Mouse (Mus musculus) thymus, adult 2 months (tissue): ENCODE results near the gene Slc26a5. TPM values are rescaled to one million over a fixed set of nuclear protein-coding genes. Genes with fewer than 3 reads are reported as not detected.

Source experiments
- DNase-seq: peaks from one replicate; pipeline ENCODE4 v3.0.0; 2021
- H3K27ac ChIP-seq: fragments of 200-500 bp; 2 replicates; pipeline ENCODE4 v1.5.1; 2012; ENCODE audit warnings: low read length, control low read depth; ENCODE audit not compliant: control insufficient read depth, insufficient read depth
- H3K27me3 ChIP-seq: fragments of 200-500 bp; 2 replicates; pipeline ENCODE4 v1.6.1; 2012; ENCODE audit warnings: mild to moderate bottlenecking, low read length, moderate library complexity, mixed read lengths; ENCODE audit not compliant: control insufficient read depth, insufficient read depth
- H3K36me3 ChIP-seq: fragments of 200-500 bp; 2 replicates; pipeline ENCODE4 v1.6.1; 2012; ENCODE audit warnings: mild to moderate bottlenecking, low read length, moderate library complexity; ENCODE audit not compliant: control insufficient read depth, insufficient read depth
- H3K4me1 ChIP-seq: fragments of 200-500 bp; replicated peaks from 2 replicates; pipeline ENCODE4 v1.6.1; 2012; ENCODE audit warnings: low read length; ENCODE audit not compliant: control insufficient read depth, insufficient read depth
- H3K4me3 ChIP-seq: fragments of 200-500 bp; 2 replicates; pipeline ENCODE4 v1.5.1; 2012; ENCODE audit warnings: mild to moderate bottlenecking, low read length, control low read depth, moderate library complexity; ENCODE audit not compliant: control insufficient read depth, insufficient read depth
- CTCF ChIP-seq: fragments of 200-500 bp; IDR thresholded peaks from 2 replicates; pipeline ENCODE4 v1.5.1; 2012; ENCODE audit warnings: mild to moderate bottlenecking, control low read depth, low read length, moderate library complexity, borderline replicate concordance; ENCODE audit not compliant: control insufficient read depth, poor library complexity, insufficient read depth; ENCODE audit errors: extremely low read depth
- POLR2A ChIP-seq: fragments of 200-500 bp; IDR thresholded peaks from 2 replicates; pipeline ENCODE4 v1.6.1; 2012; ENCODE audit warnings: mild to moderate bottlenecking, low read length, control low read depth, moderate library complexity; ENCODE audit not compliant: control insufficient read depth, poor library complexity, insufficient read depth; ENCODE audit errors: extremely low read depth
- WGBS: fragments of 180-500 bp; shearing (Covaris S2); methylation state at CpG from one replicate; pipeline ENCODE4 v1.1.7; 2018; 5-methylcytosine and 5-hydroxymethylcytosine counted together
- polyA plus RNA-seq: library from polyadenylated mRNA; depleted of rRNA; stranded (reverse); fragments of >200 nt; gene quantifications from 2 replicates; pipeline ENCODE4 v1.2.3, GENCODE M21; 2012

Slc26a5 gene
- polyA plus RNA-seq, 1 experiment: not detected

DNA sequence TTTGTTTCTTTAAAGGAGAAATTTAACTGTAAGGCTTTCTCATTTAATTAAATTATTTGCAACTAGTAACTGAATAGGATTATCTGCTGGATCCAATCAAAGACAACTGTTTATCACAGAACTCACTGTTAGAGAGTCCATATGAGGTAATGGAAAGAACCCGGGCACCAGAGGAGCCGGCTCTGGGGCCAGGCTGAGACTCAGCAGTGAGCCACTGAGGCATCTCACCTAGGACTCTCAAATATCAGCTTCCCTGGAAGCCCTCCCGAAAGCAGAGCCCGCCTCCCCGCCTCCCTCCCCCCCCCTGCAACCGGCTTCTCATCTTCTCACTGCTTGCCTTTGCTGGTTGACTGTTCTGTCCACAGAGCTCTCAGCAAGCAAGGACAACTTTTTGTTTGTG, 37.8 kb downstream of the Slc26a5 start:
- Histone ChIP-seq H3K36me3 (no peaks in the 10 kb centered on the region), H3K27ac (no peak overlapping the region), H3K4me1 (no peaks in the 10 kb centered on the region), H3K4me3 (no peak overlapping the region), H3K27me3 (no peaks in the 10 kb centered on the region)
- no peak for DNase-seq
- 74% methylated on average over 6 of the region's 6 CpGs for WGBS
- TF ChIP-seq POLR2A (no peak), CTCF (no peak)

DNA sequence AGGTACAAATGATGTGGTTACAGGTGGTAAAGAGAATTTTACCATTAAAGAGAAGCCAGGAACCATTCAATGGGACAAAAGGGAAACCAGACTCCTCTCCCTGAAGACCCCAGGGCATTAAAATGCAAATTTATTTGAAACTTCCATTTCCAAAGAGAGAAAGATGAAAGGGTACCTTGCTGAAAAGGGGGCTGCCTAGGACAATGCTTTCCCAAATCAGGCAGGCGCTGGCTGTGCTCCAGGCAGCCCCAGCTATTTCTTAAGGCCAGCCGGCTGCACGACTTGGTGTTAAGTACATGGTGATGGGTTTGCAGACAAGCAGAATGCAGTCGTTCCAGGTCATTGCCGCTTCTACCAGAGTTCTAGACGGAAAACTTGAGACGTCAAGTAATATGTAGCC, 39.0 kb downstream of the Slc26a5 start:
- Histone ChIP-seq H3K27ac (no peak overlapping the region), H3K27me3 (no peaks in the 10 kb centered on the region), H3K4me3 (no peak overlapping the region), H3K4me1 (no peaks in the 10 kb centered on the region), H3K36me3 (no peaks in the 10 kb centered on the region)
- DNase-seq: no peak
- 94% methylated on average over 7 of the region's 7 CpGs for WGBS
- TF ChIP-seq POLR2A: no peak
- TF ChIP-seq CTCF: no peak

DNA sequence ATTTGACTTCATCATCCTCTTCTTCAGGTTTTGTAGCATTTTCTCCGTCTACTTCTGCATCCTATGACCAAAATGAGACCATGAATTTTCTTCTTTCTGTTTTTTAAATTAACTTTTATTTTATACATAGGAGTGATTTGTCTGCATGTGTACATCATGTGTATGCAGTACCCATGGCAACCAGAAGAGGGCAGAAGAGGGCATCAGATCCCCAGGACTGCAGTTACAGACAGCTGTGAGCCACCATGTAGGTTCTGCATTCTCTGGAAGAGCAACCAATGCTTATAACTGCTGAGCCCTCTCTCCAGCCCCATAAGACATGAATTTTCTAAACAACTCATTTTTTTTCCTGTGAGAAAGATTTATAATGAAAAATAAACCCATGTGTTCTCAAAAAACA, 51.4 kb downstream of the Slc26a5 start:
- 86% methylated on average over 1 of the region's 1 CpGs for whole genome bisulfite sequencing
- peak; percentile 51 for DNase-seq

DNA sequence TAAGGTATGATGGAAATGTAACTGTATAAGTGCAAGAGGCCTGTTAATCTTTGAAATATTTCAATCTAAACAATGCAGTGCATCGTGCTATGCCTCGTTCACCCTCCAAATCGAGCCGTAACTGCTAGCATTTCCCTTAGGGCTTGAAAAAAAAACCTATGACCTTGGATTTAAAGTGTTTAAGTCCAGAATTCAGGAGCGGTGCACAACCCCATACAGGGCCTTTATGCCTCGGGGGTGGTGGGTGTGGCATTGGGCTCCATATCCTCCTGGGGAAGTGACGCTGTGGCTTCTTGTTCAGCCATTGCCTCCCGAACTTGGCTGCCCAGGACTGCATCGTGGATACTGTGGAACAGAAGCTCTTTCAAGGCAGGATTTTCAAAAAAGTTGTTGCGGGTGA, 54.5 kb downstream of the Slc26a5 start:
- H3K36me3 ChIP-seq: no peaks in the 10 kb centered on the region
- H3K4me1 ChIP-seq: no peaks in the 10 kb centered on the region
- WGBS: 84% methylated on average over 10 of the region's 10 CpGs
- no peak for DNase-seq
- no peak overlapping the region for H3K27ac ChIP-seq
- no peak overlapping the region for H3K4me3 ChIP-seq
- TF ChIP-seq CTCF (no peak), POLR2A (no peak)
- H3K27me3 ChIP-seq: no peaks in the 10 kb centered on the region

More for the DNA sequence above, 51.4 kb downstream of the Slc26a5 start:
- no peaks in the 10 kb centered on the region for H3K36me3 ChIP-seq
- no peak overlapping the region for H3K27ac ChIP-seq
- no peak overlapping the region for H3K4me3 ChIP-seq
- H3K4me1 ChIP-seq: no peaks in the 10 kb centered on the region
- H3K27me3 ChIP-seq: no peaks in the 10 kb centered on the region
- no peak for TF ChIP-seq POLR2A

DNA sequence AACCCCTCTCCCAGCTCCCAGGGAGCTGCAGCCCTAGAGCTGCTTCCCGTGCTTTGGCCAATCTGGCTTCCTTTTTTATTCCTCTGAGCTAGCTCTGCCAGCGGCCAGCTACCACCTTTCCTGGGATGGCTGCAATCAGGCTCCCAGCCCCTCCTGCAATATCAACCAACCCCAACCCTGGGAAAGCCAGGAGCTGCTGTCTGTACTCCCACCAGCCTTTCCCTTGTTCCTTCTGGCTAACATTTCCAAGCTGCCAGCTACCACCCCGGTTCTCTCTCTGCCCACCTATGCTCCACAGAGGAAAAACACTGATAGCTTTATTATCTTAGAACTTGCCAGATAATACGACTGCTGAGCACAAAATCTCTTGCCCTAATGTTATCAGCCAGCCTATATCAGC, 60.6 kb downstream of the Slc26a5 start:
- 94% methylated on average over 4 of the region's 4 CpGs for WGBS
- no peak for DNase-seq
- TF ChIP-seq POLR2A: no peak
- no peak for TF ChIP-seq CTCF
- H3K36me3 ChIP-seq: peaks cover 41% of the 10 kb centered on the region
- H3K4me3 ChIP-seq: no peak overlapping the region
- no peaks in the 10 kb centered on the region for H3K27me3 ChIP-seq
- H3K4me1 ChIP-seq: no peaks in the 10 kb centered on the region
- no peak overlapping the region for H3K27ac ChIP-seq

DNA sequence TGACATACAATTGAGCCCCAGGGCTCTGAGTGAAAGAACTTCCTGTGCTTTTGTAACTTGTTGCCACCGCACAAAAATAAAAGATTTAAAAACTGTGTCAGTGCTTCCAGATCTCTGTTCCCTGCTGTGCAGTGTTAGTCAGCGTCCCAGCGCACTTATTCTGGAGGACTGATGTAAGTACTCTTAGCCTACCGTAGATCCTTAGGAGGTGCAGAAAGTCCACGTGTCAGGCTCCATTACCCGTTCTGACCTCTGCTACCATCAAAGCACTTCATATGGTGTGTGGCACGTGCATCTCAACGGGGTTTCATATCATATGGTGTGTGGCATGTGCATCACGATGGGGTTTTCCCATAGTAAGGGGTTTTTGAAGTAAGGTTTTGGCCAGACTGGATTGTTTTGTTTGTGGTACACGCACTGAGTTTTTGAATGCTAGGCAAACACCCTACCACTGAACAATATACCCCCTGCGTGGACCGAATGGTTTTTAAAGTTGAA, 61.7 kb downstream of the Slc26a5 start:
- Histone ChIP-seq H3K27ac (no peak overlapping the region), H3K4me1 (no peaks in the 10 kb centered on the region), H3K27me3 (no peaks in the 10 kb centered on the region), H3K4me3 (no peak overlapping the region), H3K36me3 (peaks cover 52% of the 10 kb centered on the region)
- DNase-seq: no peak
- no peak for TF ChIP-seq CTCF
- TF ChIP-seq POLR2A: no peak
- 97% methylated on average over 12 of the region's 12 CpGs for WGBS

DNA sequence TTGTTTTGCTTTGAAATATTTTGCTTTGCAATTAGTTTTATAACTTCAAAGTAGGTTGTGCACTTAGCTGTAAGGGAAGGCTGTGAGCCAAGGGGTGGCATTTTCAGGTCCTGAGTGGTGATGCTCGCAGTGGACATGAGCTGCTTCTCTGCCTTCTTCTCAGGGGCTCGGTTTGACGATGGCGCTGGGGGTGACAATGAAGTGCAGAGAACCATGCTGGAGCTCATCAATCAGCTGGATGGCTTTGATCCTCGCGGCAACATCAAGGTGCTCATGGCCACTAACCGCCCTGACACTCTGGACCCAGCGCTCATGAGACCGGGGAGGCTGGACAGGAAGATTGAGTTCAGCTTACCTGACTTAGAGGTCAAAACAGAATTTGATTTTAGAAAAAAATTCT, 62.5 kb downstream of the Slc26a5 start:
- Histone ChIP-seq H3K27ac (no peak overlapping the region), H3K4me3 (no peak overlapping the region), H3K27me3 (no peaks in the 10 kb centered on the region), H3K4me1 (no peaks in the 10 kb centered on the region), H3K36me3 (peaks cover 60% of the 10 kb centered on the region)
- TF ChIP-seq POLR2A: no peak
- no peak for TF ChIP-seq CTCF
- WGBS: 95% methylated on average over 9 of the region's 9 CpGs
- DNase-seq: no peak
